Mouse (Mus musculus): ENCODE results near the gene Celf1. TPM values are rescaled to one million over a fixed set of nuclear protein-coding genes. Genes with fewer than 3 reads are reported as not detected.

The Celf1 gene
- polyA plus RNA-seq, 1 experiment from 2014 or later, result 81.3 TPM

- WGBS, result 71% methylated on average over 1 of the region's 1 CpGs
- H3K27ac ChIP-seq (replicated peaks; ENCODE audit: low read depth, low read length), result no peak overlapping the region
- H3K4me1 ChIP-seq (ENCODE audit: control insufficient read depth, insufficient read depth, low read length), result no peaks in the 10 kb centered on the region; the same call in 1 of the 2 replicates
- no peaks in the 10 kb centered on the region for H3K36me3 ChIP-seq (replicated peaks; ENCODE audit: control insufficient read depth, insufficient read depth, low read depth, low read length)
- DNase-seq (ENCODE audit: low spot score) (peak; percentile 18), ATAC-seq (replicated peaks; ENCODE audit: insufficient number of reproducible peaks, low FRiP score, low TSS enrichment, low read depth) (no peak)
- H3K9ac ChIP-seq (replicated peaks; ENCODE audit: low read length), result no peak overlapping the region
- H3K9me3 ChIP-seq (replicated peaks; ENCODE audit: control insufficient read depth, low read length), result no peaks in the 10 kb centered on the region
- H3K4me2 ChIP-seq (ENCODE audit: low read depth, low read length), result no peak overlapping the region
- H3K27me3 ChIP-seq (ENCODE audit: control insufficient read depth, insufficient read depth, low read length), result no peaks in the 10 kb centered on the region
- no peak overlapping the region for H3K4me3 ChIP-seq (ENCODE audit: low read depth, low read length)
These were observed 19.0 kb upstream of the Celf1 start for GRCm38 (mm10) chr2:90921178-90921577.

GRCm38 (mm10) chr2:90922636-90923035, 17.5 kb upstream of the Celf1 start:
- Histone ChIP-seq H3K36me3 (replicated peaks; ENCODE audit: control insufficient read depth, insufficient read depth, low read depth, low read length) (no peaks in the 10 kb centered on the region), H3K4me2 (ENCODE audit: low read depth, low read length) (no peak overlapping the region), H3K27ac (replicated peaks; ENCODE audit: low read depth, low read length) (no peak overlapping the region), H3K9ac (replicated peaks; ENCODE audit: low read length) (no peak overlapping the region), H3K9me3 (replicated peaks; ENCODE audit: control insufficient read depth, low read length) (no peaks in the 10 kb centered on the region), H3K4me3 (ENCODE audit: low read depth, low read length) (no peak overlapping the region), H3K27me3 (ENCODE audit: control insufficient read depth, insufficient read depth, low read length) (no peaks in the 10 kb centered on the region), H3K4me1 (ENCODE audit: control insufficient read depth, insufficient read depth, low read length) (no peaks in the 10 kb centered on the region; the same call in 1 of the 2 replicates)
- 97% methylated on average over 2 of the region's 2 CpGs for WGBS
- no peak for ATAC-seq (replicated peaks; ENCODE audit: insufficient number of reproducible peaks, low FRiP score, low TSS enrichment, low read depth)
- DNase-seq (ENCODE audit: low spot score), result no peak

DNA sequence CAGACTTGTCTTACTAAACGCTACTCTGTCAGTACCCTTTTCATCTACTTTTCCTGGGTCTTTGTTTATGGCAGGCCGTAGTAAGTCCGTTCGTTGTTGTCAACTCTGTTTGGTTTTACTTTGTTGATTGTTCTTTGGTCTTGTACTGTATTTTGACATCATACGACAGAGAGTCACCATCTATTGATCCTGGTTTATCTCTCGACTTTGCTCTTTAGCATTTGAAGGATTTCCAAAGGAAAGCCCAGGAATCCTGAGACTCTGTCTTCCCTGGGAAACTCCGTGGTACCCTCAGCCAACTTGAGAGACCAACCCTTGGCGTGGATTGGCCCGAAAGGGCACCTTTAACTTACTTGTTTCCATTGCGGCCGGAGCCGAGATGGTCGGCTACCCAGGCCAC, 11.6 kb upstream of the Celf1 start:
- DNase-seq (ENCODE audit: low spot score), result no peak
- Histone ChIP-seq H3K36me3 (replicated peaks; ENCODE audit: control insufficient read depth, insufficient read depth, low read depth, low read length) (no peaks in the 10 kb centered on the region), H3K4me3 (ENCODE audit: low read depth, low read length) (no peak overlapping the region), H3K4me1 (ENCODE audit: control insufficient read depth, insufficient read depth, low read length) (no peaks in the 10 kb centered on the region), H3K27me3 (ENCODE audit: control insufficient read depth, insufficient read depth, low read length) (no peaks in the 10 kb centered on the region), H3K4me2 (ENCODE audit: low read depth, low read length) (no peak overlapping the region), H3K9ac (replicated peaks; ENCODE audit: low read length) (no peak overlapping the region), H3K27ac (replicated peaks; ENCODE audit: low read depth, low read length) (no peak overlapping the region), H3K9me3 (replicated peaks; ENCODE audit: control insufficient read depth, low read length) (no peaks in the 10 kb centered on the region)
- no peak for ATAC-seq (replicated peaks; ENCODE audit: insufficient number of reproducible peaks, low FRiP score, low TSS enrichment, low read depth)
- WGBS, result 83% methylated on average over 13 of the region's 13 CpGs

DNA sequence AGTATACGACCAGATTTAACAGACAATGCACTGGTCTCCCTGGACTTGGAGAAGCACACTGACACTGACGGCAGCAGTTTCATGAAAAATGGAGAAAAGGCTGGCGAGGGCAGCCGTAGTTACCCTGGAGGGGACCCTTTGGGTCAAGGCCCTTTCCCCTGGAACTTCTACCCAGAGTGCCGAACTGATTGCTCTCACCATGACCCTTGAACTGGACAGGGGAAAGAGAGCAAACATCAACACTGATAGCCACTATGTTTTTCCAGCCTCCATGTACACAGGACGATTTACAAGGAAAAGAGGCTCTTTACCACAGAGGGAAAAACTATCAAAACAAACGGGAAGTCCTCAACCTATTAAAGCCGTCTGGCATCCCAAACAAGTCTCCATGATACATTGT, 8.4 kb upstream of the Celf1 start:
- no peak overlapping the region for H3K9ac ChIP-seq (replicated peaks; ENCODE audit: low read length)
- H3K36me3 ChIP-seq (replicated peaks; ENCODE audit: control insufficient read depth, insufficient read depth, low read depth, low read length), result no peaks in the 10 kb centered on the region
- DNase-seq (ENCODE audit: low spot score) (no peak), ATAC-seq (replicated peaks; ENCODE audit: insufficient number of reproducible peaks, low FRiP score, low TSS enrichment, low read depth) (no peak)
- H3K4me3 ChIP-seq (ENCODE audit: low read depth, low read length), result no peak overlapping the region
- H3K27ac ChIP-seq (replicated peaks; ENCODE audit: low read depth, low read length), result no peak overlapping the region
- no peaks in the 10 kb centered on the region for H3K9me3 ChIP-seq (replicated peaks; ENCODE audit: control insufficient read depth, low read length)
- H3K27me3 ChIP-seq (ENCODE audit: control insufficient read depth, insufficient read depth, low read length), result no peaks in the 10 kb centered on the region
- no peak overlapping the region for H3K4me2 ChIP-seq (ENCODE audit: low read depth, low read length)
- WGBS, result 70% methylated on average over 8 of the region's 8 CpGs
- no peaks in the 10 kb centered on the region for H3K4me1 ChIP-seq (ENCODE audit: control insufficient read depth, insufficient read depth, low read length)

- H3K4me3 ChIP-seq (ENCODE audit: low read depth, low read length), result no peak overlapping the region
- H3K9ac ChIP-seq (replicated peaks; ENCODE audit: low read length), result no peak overlapping the region
- H3K9me3 ChIP-seq (replicated peaks; ENCODE audit: control insufficient read depth, low read length), result no peaks in the 10 kb centered on the region
- no peak for DNase-seq (ENCODE audit: low spot score)
- 76% methylated on average over 2 of the region's 2 CpGs for WGBS
- H3K27ac ChIP-seq (replicated peaks; ENCODE audit: low read depth, low read length), result no peak overlapping the region
- no peaks in the 10 kb centered on the region for H3K27me3 ChIP-seq (ENCODE audit: control insufficient read depth, insufficient read depth, low read length)
- H3K4me2 ChIP-seq (ENCODE audit: low read depth, low read length), result no peak overlapping the region
- ATAC-seq (replicated peaks; ENCODE audit: insufficient number of reproducible peaks, low FRiP score, low TSS enrichment, low read depth), result no peak
- no peaks in the 10 kb centered on the region for H3K4me1 ChIP-seq (ENCODE audit: control insufficient read depth, insufficient read depth, low read length)
- no peaks in the 10 kb centered on the region for H3K36me3 ChIP-seq (replicated peaks; ENCODE audit: control insufficient read depth, insufficient read depth, low read depth, low read length)
These were observed 7.9 kb upstream of the Celf1 start for GRCm38 (mm10) chr2:90932273-90932672.

DNA sequence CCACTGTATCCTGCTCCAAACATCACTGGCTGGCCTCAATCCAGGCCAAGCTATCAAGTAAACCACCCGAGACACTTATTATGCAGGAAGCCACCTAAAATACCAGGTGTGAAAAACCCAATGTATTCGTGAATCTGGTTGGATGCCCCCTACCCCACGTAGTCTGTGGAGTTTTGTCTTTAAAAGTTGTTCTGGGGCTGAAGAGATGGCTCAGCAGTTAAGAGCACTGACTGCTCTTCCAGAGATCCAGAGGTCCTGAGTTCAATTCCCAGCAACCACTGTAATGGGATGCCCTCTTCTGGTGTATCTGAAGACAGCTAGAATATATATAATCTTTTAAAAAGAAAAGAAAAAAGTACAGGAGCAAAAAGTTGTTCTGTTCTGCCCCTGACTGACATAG, 1.8 kb upstream of the Celf1 start:
- Histone ChIP-seq H3K36me3 (replicated peaks; ENCODE audit: control insufficient read depth, insufficient read depth, low read depth, low read length) (no peaks in the 10 kb centered on the region), H3K4me3 (ENCODE audit: low read depth, low read length) (no peak overlapping the region), H3K9me3 (replicated peaks; ENCODE audit: control insufficient read depth, low read length) (no peaks in the 10 kb centered on the region), H3K27me3 (ENCODE audit: control insufficient read depth, insufficient read depth, low read length) (no peaks in the 10 kb centered on the region), H3K9ac (replicated peaks; ENCODE audit: low read length) (no peak overlapping the region), H3K27ac (replicated peaks; ENCODE audit: low read depth, low read length) (no peak overlapping the region), H3K4me2 (ENCODE audit: low read depth, low read length) (no peak overlapping the region), H3K4me1 (ENCODE audit: control insufficient read depth, insufficient read depth, low read length) (no peaks in the 10 kb centered on the region)
- WGBS, result 71% methylated on average over 3 of the region's 3 CpGs
- no peak for DNase-seq (ENCODE audit: low spot score)
- no peak for ATAC-seq (replicated peaks; ENCODE audit: insufficient number of reproducible peaks, low FRiP score, low TSS enrichment, low read depth)

DNA sequence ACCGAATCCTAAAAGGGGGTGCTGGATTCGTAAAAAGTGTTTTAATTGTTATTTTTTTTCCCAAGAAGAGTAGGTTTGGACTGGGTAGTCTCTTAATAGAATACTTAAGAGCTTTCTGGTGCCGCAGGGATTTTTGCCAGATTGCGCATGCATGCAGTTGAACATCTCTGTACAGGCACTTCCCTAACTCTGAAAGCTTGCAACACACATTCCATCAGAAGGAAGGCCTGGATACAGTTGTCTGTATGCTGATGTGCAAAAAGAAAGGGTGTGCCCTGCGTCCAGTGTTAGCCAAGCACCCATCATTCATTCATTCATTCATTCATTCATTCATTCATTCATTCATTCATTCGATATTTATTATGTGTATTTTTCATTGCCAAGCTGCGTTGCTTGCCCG, 432 bp upstream of the Celf1 start:
- ATAC-seq (replicated peaks; ENCODE audit: insufficient number of reproducible peaks, low FRiP score, low TSS enrichment, low read depth), result peak; percentile 39
- no peaks in the 10 kb centered on the region for H3K9me3 ChIP-seq (replicated peaks; ENCODE audit: control insufficient read depth, low read length)
- peak overlapping the region; percentile 92 for H3K27ac ChIP-seq (replicated peaks; ENCODE audit: low read depth, low read length)
- no peaks in the 10 kb centered on the region for H3K27me3 ChIP-seq (ENCODE audit: control insufficient read depth, insufficient read depth, low read length)
- H3K4me2 ChIP-seq (ENCODE audit: low read depth, low read length), result peak overlapping the region; percentile 55
- peak overlapping the region; percentile 99 for H3K4me3 ChIP-seq (ENCODE audit: low read depth, low read length)
- DNase-seq (ENCODE audit: low spot score), result no peak
- 52% methylated on average over 8 of the region's 8 CpGs for WGBS
- H3K36me3 ChIP-seq (replicated peaks; ENCODE audit: control insufficient read depth, insufficient read depth, low read depth, low read length), result no peaks in the 10 kb centered on the region
- peak overlapping the region; percentile 97 for H3K9ac ChIP-seq (replicated peaks; ENCODE audit: low read length)
- no peaks in the 10 kb centered on the region for H3K4me1 ChIP-seq (ENCODE audit: control insufficient read depth, insufficient read depth, low read length)

- no peaks in the 10 kb centered on the region for H3K36me3 ChIP-seq (replicated peaks; ENCODE audit: control insufficient read depth, insufficient read depth, low read depth, low read length)
- H3K4me3 ChIP-seq (ENCODE audit: low read depth, low read length), result peak overlapping the region; percentile 99; the same call in 1 of the 2 replicates
- no peak overlapping the region for H3K27ac ChIP-seq (replicated peaks; ENCODE audit: low read depth, low read length)
- no peaks in the 10 kb centered on the region for H3K27me3 ChIP-seq (ENCODE audit: control insufficient read depth, insufficient read depth, low read length)
- no peaks in the 10 kb centered on the region for H3K9me3 ChIP-seq (replicated peaks; ENCODE audit: control insufficient read depth, low read length)
- DNase-seq (ENCODE audit: low spot score), result no peak
- no peaks in the 10 kb centered on the region for H3K4me1 ChIP-seq (ENCODE audit: control insufficient read depth, insufficient read depth, low read length)
- WGBS, result 69% methylated on average over 2 of the region's 2 CpGs
- peak overlapping the region; percentile 55 for H3K4me2 ChIP-seq (ENCODE audit: low read depth, low read length)
- no peak overlapping the region for H3K9ac ChIP-seq (replicated peaks; ENCODE audit: low read length)
- ATAC-seq (replicated peaks; ENCODE audit: insufficient number of reproducible peaks, low FRiP score, low TSS enrichment, low read depth), result no peak
These were observed 1.6 kb downstream of the Celf1 start for GRCm38 (mm10) chr2:90941744-90942143.
